In genomic region chr1:45269421-45269820, GRCm38 (mm10) we compare ENCODE assay signal across 14 mouse cellular contexts. TPM values are rescaled to one million over a fixed set of nuclear protein-coding genes. Genes with fewer than 3 reads are reported as not detected.
"Had no signal": no experiment of that assay in that cellular context is flagged by ENCODE, and none has a peak within 500 bp of the region (broad histone marks: within the 10 kb centered on the region; RNA-seq: fewer than 3 reads in every experiment).

No protein-coding gene starts in this region.

- H3K4me3 ChIP-seq: midbrain, embryonic 10.5 days; midbrain, embryonic 12.5 days; neural tube, embryonic 12.5 days had no signal

- H3K4me1 ChIP-seq: midbrain, embryonic 10.5 days; midbrain, embryonic 12.5 days; neural tube, embryonic 12.5 days had no signal

- DNase-seq: lung, adult 18-20 months; lung, embryonic 14.5 days; lung, postnatal 10 days; lung, postnatal 4 days; midbrain, embryonic 14.5 days; right cerebral cortex, postnatal 14 days; spleen, adult 18-20 months; thymus, adult 18-20 months; thymus, postnatal 14 days; thymus, postnatal 36 days had no signal

- H3K27ac ChIP-seq: midbrain, embryonic 10.5 days; midbrain, embryonic 12.5 days; neural tube, embryonic 12.5 days had no signal

RNA-seq across cellular contexts. Expression of gene Col3a1, which starts 41.9 kb away (rescaled TPM):
- total RNA-seq: megakaryocyte-erythroid progenitor cell, adult 5-6 weeks had no signal
